Mouse (Mus musculus) kidney, embryonic 16.5 days (tissue): ENCODE measurements around the gene Zfp385a. TPM values are rescaled to one million over a fixed set of nuclear protein-coding genes. Genes with fewer than 3 reads are reported as not detected.
A peak's percentile ranks its signal among the peaks of the same experiment; 100 is the strongest.

Experiments
- ATAC-seq: fragments of 200-750 bp; cut with Nextera tagmentation; 2 replicates; pipeline ENCODE4 v1.8.0; 2017; ENCODE audit warnings: moderate TSS enrichment; ENCODE audit not compliant: low FRiP score, low TSS enrichment
- H3K27ac ChIP-seq: fragments of 300-500 bp; sonication (generic); 2 replicates; pipeline ENCODE4 v1.5.1; 2014; ENCODE audit warnings: low read length
- H3K27me3 ChIP-seq: fragments of 300-500 bp; sonication (generic); 2 replicates; pipeline ENCODE4 v1.6.1; 2014; ENCODE audit warnings: low read length, control low read depth, mixed read lengths; ENCODE audit not compliant: insufficient read depth
- H3K36me3 ChIP-seq: fragments of 300-500 bp; sonication (generic); 2 replicates; pipeline ENCODE4 v1.6.1; 2014; ENCODE audit warnings: low read length, control low read depth, mixed read lengths; ENCODE audit not compliant: insufficient read depth
- H3K4me1 ChIP-seq: fragments of 300-500 bp; sonication (generic); 2 replicates; pipeline ENCODE4 v1.6.1; 2014; ENCODE audit warnings: low read length, control low read depth, mixed read lengths; ENCODE audit not compliant: insufficient read depth
- H3K4me2 ChIP-seq: fragments of 300-500 bp; sonication (generic); replicated peaks from 2 replicates; pipeline ENCODE4 v1.6.1; 2014; ENCODE audit warnings: low read depth, low read length
- H3K4me3 ChIP-seq: fragments of 300-500 bp; sonication (generic); 2 replicates; pipeline ENCODE4 v1.5.1; 2014; ENCODE audit warnings: mild to moderate bottlenecking, low read length
- H3K9ac ChIP-seq: fragments of 300-500 bp; sonication (generic); replicated peaks from 2 replicates; pipeline ENCODE4 v1.6.1; 2014; ENCODE audit warnings: low read length
- H3K9me3 ChIP-seq: fragments of 300-500 bp; sonication (generic); 2 replicates; pipeline ENCODE4 v1.6.1; 2016; ENCODE audit warnings: low read length, control low read depth
- WGBS: fragments of 180-500 bp; shearing (Covaris S2); extraction: QIAGEN DNeasy Blood & Tissue Kit; methylation state at CpG from one replicate; pipeline ENCODE4 v1.1.7; 2014; 5-methylcytosine and 5-hydroxymethylcytosine counted together
- polyA plus RNA-seq: library from polyadenylated mRNA; unstranded; fragments of >200 nt; fragmentation: Nextera tagmentation; extraction: Ambion mirVana; gene quantifications from 2 replicates; pipeline ENCODE4 v1.2.1, GENCODE M21; 2015

Zfp385a gene
- polyA plus RNA-seq, 1 experiment from 2014 or later = 12.4 TPM

DNA sequence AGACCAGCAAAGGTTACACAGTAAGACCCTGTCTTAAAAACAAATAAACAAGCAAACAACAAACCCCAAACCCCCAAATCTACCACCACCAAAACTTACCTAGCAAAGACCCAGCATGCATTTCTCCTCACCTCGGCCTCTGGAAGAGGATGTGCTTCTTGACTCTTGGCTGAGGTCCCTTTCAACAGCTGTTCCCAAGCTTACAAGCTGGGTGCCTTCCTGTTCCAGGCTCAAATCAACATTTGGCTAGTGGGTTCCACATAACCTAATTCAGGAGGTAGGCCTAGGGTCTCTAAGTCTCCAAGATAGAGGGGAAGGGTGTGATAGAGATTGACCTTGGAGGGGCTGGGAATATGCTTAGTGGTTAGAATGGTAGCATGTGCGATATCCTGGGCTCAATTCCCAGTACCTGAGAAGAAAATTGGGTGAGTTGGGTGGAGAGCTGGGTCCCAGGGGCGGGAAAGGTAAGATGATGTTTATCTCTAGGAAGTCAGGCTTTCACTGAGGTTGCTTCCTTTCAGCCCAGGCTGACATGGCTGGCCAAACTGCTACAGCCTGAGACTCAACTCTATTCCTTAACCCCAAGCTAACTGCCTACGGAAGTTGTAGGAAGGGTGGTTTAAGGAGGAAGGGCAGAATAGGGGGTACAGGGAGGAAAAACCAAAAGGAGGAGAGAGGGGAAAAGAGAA lies 35.4 kb upstream of the Zfp385a start:
- Histone ChIP-seq H3K27me3 (no peaks in the 10 kb centered on the region), H3K4me2 (no peak overlapping the region), H3K9ac (no peak overlapping the region), H3K9me3 (no peaks in the 10 kb centered on the region), H3K4me3 (no peak overlapping the region), H3K36me3 (no peaks in the 10 kb centered on the region), H3K27ac (no peak overlapping the region), H3K4me1 (peaks cover 38% of the 10 kb centered on the region)
- WGBS = 92% methylated on average over 4 of the region's 4 CpGs
- ATAC-seq = no peak

GRCm38 (mm10) chr15:103372461-103372860 lies 32.6 kb upstream of the Zfp385a start:
- Histone ChIP-seq H3K4me3 (no peak overlapping the region), H3K4me1 (peaks cover 22% of the 10 kb centered on the region), H3K36me3 (no peaks in the 10 kb centered on the region), H3K9ac (no peak overlapping the region), H3K27ac (no peak overlapping the region), H3K9me3 (no peaks in the 10 kb centered on the region), H3K27me3 (no peaks in the 10 kb centered on the region), H3K4me2 (no peak overlapping the region)
- no peak for ATAC-seq

DNA sequence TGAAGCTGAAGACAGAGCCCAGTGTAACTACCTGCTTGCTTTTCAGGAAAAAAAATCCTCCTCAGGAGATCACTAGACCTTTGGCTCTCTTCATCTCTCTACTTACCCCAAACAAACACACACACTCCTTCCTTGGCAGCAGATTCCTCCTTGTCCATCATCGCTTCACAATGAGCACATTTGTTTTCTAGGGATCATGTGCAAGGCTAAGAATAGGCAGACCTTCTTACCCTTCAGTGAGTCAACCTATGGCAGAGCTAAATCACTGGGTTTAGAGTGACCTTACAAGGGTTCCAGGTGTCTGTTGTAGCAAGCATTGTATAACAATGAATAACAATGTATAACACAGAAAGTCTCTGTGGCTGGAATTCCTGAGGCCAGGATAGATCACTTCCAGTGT lies 31.8 kb upstream of the Zfp385a start:
- Histone ChIP-seq H3K27ac (no peak overlapping the region), H3K27me3 (no peaks in the 10 kb centered on the region), H3K9me3 (no peaks in the 10 kb centered on the region), H3K36me3 (no peaks in the 10 kb centered on the region), H3K4me2 (no peak overlapping the region), H3K9ac (no peak overlapping the region), H3K4me1 (peaks cover 20% of the 10 kb centered on the region), H3K4me3 (no peak overlapping the region)
- 75% methylated on average over 1 of the region's 1 CpGs for WGBS
- no peak for ATAC-seq

- Histone ChIP-seq H3K27ac (no peak overlapping the region), H3K9me3 (no peaks in the 10 kb centered on the region), H3K4me2 (no peak overlapping the region), H3K36me3 (no peaks in the 10 kb centered on the region), H3K27me3 (no peaks in the 10 kb centered on the region), H3K9ac (no peak overlapping the region), H3K4me3 (no peak overlapping the region), H3K4me1 (peaks cover 17% of the 10 kb centered on the region)
- 4% methylated on average over 2 of the region's 2 CpGs for WGBS
- ATAC-seq = no peak
These were observed 31.3 kb upstream of the Zfp385a start for GRCm38 (mm10) chr15:103371208-103371607.

- no peak overlapping the region for H3K4me2 ChIP-seq
- H3K9ac ChIP-seq = no peak overlapping the region
- H3K4me1 ChIP-seq = peaks cover 17% of the 10 kb centered on the region
- ATAC-seq = no peak
- no peak overlapping the region for H3K4me3 ChIP-seq
- H3K36me3 ChIP-seq = no peaks in the 10 kb centered on the region
- 16% methylated on average over 4 of the region's 4 CpGs for WGBS
- no peaks in the 10 kb centered on the region for H3K9me3 ChIP-seq
- H3K27ac ChIP-seq = no peak overlapping the region
- H3K27me3 ChIP-seq = no peaks in the 10 kb centered on the region
These were observed 30.6 kb upstream of the Zfp385a start for GRCm38 (mm10) chr15:103370462-103370861.

DNA sequence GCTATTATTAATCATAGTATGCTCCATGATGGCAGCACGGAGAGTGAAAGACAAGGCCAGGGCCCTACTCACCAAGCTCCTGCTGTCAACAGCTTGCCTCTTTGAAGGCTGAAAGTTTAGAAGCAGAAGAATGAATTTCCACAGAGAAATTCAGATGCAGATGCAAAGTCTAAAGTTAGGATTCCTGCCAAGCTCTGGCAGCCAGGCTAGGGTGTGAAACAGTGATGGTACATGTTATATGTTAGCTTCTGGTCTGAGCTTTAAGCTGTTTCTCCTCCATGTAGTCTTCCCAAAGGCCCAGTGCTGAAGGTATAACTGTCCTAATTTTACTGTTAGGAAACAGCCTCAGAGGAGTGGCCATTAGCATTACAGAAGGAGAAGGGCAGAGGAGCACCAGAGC lies 29.2 kb upstream of the Zfp385a start:
- ATAC-seq = no peak
- no peak overlapping the region for H3K9ac ChIP-seq
- peaks cover 26% of the 10 kb centered on the region for H3K4me1 ChIP-seq
- no peak overlapping the region for H3K4me3 ChIP-seq
- H3K9me3 ChIP-seq = no peaks in the 10 kb centered on the region
- H3K27ac ChIP-seq = no peak overlapping the region
- H3K4me2 ChIP-seq = no peak overlapping the region
- WGBS = 48% methylated on average over 1 of the region's 1 CpGs
- no peaks in the 10 kb centered on the region for H3K36me3 ChIP-seq
- no peaks in the 10 kb centered on the region for H3K27me3 ChIP-seq

GRCm38 (mm10) chr15:103368179-103368940 lies 28.5 kb upstream of the Zfp385a start:
- H3K27ac ChIP-seq = no peak overlapping the region
- WGBS = 89% methylated on average over 4 of the region's 4 CpGs
- no peaks in the 10 kb centered on the region for H3K36me3 ChIP-seq
- no peaks in the 10 kb centered on the region for H3K9me3 ChIP-seq
- no peak for ATAC-seq
- H3K27me3 ChIP-seq = no peaks in the 10 kb centered on the region
- no peak overlapping the region for H3K9ac ChIP-seq
- peaks cover 26% of the 10 kb centered on the region for H3K4me1 ChIP-seq
- H3K4me2 ChIP-seq = no peak overlapping the region
- no peak overlapping the region for H3K4me3 ChIP-seq

- Histone ChIP-seq H3K4me1 (peaks cover 28% of the 10 kb centered on the region), H3K4me2 (peak within 1 kb of the TSS; percentile 87), H3K4me3 (peak within 1 kb of the TSS; percentile 88), H3K9ac (peak within 1 kb of the TSS; percentile 93), H3K27ac (peak within 1 kb of the TSS; percentile 79), H3K9me3 (no peaks in the 10 kb centered on the region), H3K36me3 (no peaks in the 10 kb centered on the region), H3K27me3 (no peaks in the 10 kb centered on the region)
- WGBS = under 1% methylated on average over 51 of the region's 51 CpGs
- peak; percentile 80 for ATAC-seq
These were observed 26.7 kb upstream of the Zfp385a start, which contains the start of gene Itga5 for GRCm38 (mm10) chr15:103366376-103367149. Gene Itga5 (minus strand): TSS chr15:103366763.

GRCm38 (mm10) chr15:103365471-103366375 lies 25.8 kb upstream of the Zfp385a start:
- 2% methylated on average over 50 of the region's 51 CpGs for WGBS
- ATAC-seq = peak; percentile 60
- H3K9me3 ChIP-seq = no peaks in the 10 kb centered on the region
- peak overlapping the region; percentile 93 for H3K9ac ChIP-seq
- no peaks in the 10 kb centered on the region for H3K27me3 ChIP-seq
- H3K4me1 ChIP-seq = peaks cover 28% of the 10 kb centered on the region
- peak overlapping the region; percentile 88 for H3K4me3 ChIP-seq
- peak overlapping the region; percentile 79 for H3K27ac ChIP-seq
- H3K4me2 ChIP-seq = peak overlapping the region; percentile 87
- H3K36me3 ChIP-seq = no peaks in the 10 kb centered on the region
